Mouse (Mus musculus) megakaryocyte, embryonic 14.5 days (primary cell): ENCODE measurements at regions not wholly inside any gene's neighbourhood (a gene's known extent, or its start where the extent isn't known, plus 50 kb on each side); places are given as distances from the start of the nearest gene placed in this dataset.

ENCODE experiments used
- FLI1 ChIP-seq: IDR thresholded peaks from 2 replicates; pipeline ENCODE4 v1.6.1; 2012; ENCODE audit warnings: low read length, inconsistent platforms, mixed read lengths
- GATA1 ChIP-seq: IDR thresholded peaks from 3 replicates; pipeline ENCODE4 v1.6.1; 2012; ENCODE audit warnings: mixed read lengths, low read length, inconsistent platforms, borderline replicate concordance

DNA sequence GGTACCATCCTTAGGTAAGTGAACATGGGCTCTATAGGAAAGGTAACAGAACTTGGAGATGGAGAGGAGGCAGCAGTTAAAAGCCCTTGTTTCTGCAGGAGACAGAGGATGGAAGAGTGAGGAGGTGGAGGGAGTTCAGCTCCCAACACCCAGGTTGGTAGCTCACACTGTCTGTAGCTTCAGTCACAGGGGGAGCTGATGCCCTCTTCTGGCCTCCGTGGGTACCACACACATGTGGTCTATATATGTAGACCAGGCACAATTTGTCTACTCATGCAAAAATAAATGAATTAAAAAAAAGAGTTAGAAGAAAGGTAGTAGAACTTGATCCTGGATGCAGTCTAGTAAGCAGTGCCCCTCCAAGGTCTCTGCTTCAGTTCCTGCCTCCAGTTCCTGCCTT lies 173.3 kb downstream of the Gm10260 start:
- TF ChIP-seq GATA1 (no peak), FLI1 (no peak)
